Mouse (Mus musculus) liver, embryonic 16.5 days (tissue): ENCODE measurements around the gene Efl1. TPM values are rescaled to one million over a fixed set of nuclear protein-coding genes. Genes with fewer than 3 reads are reported as not detected.
A peak's percentile ranks its signal among the peaks of the same experiment; 100 is the strongest.
"Not testable (repeated sequence)": the region's sequence is repeated elsewhere in the genome, so short reads cannot be mapped to it uniquely, and the experiment has no call there.

Experiments used
- ATAC-seq: fragments of 200-750 bp; cut with Nextera tagmentation; 2 replicates; pipeline ENCODE4 v1.8.0; 2017; ENCODE audit warnings: low read depth, mild to moderate bottlenecking, moderate number of reproducible peaks, moderate library complexity
- H3K27ac ChIP-seq: fragments of 300-500 bp; sonication (generic); 2 replicates; pipeline ENCODE4 v1.5.1; 2014; ENCODE audit warnings: mild to moderate bottlenecking, low read length
- H3K27me3 ChIP-seq: fragments of 300-500 bp; sonication (generic); 2 replicates; pipeline ENCODE4 v1.6.1; 2014; ENCODE audit warnings: low read depth, low read length, mixed read lengths; ENCODE audit not compliant: control insufficient read depth, insufficient read depth
- H3K36me3 ChIP-seq: fragments of 300-500 bp; sonication (generic); 2 replicates; pipeline ENCODE4 v1.6.1; 2014; ENCODE audit warnings: mild to moderate bottlenecking; ENCODE audit not compliant: control insufficient read depth, insufficient read depth
- H3K4me1 ChIP-seq: fragments of 300-500 bp; sonication (generic); 2 replicates; pipeline ENCODE4 v1.6.1; 2014; ENCODE audit warnings: low read depth, low read length, mixed read lengths; ENCODE audit not compliant: control insufficient read depth
- H3K4me2 ChIP-seq: fragments of 300-500 bp; sonication (generic); 2 replicates; pipeline ENCODE4 v1.6.1; 2014; ENCODE audit warnings: low read depth, low read length, mixed read lengths
- H3K4me3 ChIP-seq: fragments of 300-500 bp; sonication (generic); 2 replicates; pipeline ENCODE4 v1.5.1; 2014; ENCODE audit warnings: low read depth, mild to moderate bottlenecking, low read length
- H3K9ac ChIP-seq: fragments of 300-500 bp; sonication (generic); 2 replicates; pipeline ENCODE4 v1.6.1; 2014; ENCODE audit warnings: low read depth, low read length
- H3K9me3 ChIP-seq: fragments of 300-500 bp; sonication (generic); replicated peaks from 2 replicates; pipeline ENCODE4 v1.6.1; 2016; ENCODE audit warnings: low read length; ENCODE audit not compliant: control insufficient read depth
- WGBS: fragments of 180-500 bp; shearing (Covaris S2); extraction: QIAGEN DNeasy Blood & Tissue Kit; methylation state at CpG from one replicate; pipeline ENCODE4 v1.1.7; 2014; ENCODE audit not compliant: insufficient replicate concordance; 5-methylcytosine and 5-hydroxymethylcytosine counted together
- polyA plus RNA-seq: library from polyadenylated mRNA; unstranded; fragments of >200 nt; fragmentation: Nextera tagmentation; extraction: Ambion mirVana; gene quantifications from 2 replicates; pipeline ENCODE4 v1.2.1, GENCODE M21; 2015

The Efl1 gene
- polyA plus RNA-seq, 1 experiment from 2014 or later: 8.0 TPM

- Histone ChIP-seq H3K27me3 (no peaks in the 10 kb centered on the region), H3K9me3 (no peaks in the 10 kb centered on the region), H3K27ac (no peak overlapping the region), H3K36me3 (no peaks in the 10 kb centered on the region), H3K4me1 (no peaks in the 10 kb centered on the region), H3K4me3 (no peak overlapping the region), H3K4me2 (no peak overlapping the region), H3K9ac (no peak overlapping the region)
- 72% methylated on average over 7 of the region's 7 CpGs for WGBS
- peak; percentile 58 for ATAC-seq
Measured at GRCm38 (mm10) chr7:82723151-82723871, 74.9 kb downstream of the Efl1 start.

DNA sequence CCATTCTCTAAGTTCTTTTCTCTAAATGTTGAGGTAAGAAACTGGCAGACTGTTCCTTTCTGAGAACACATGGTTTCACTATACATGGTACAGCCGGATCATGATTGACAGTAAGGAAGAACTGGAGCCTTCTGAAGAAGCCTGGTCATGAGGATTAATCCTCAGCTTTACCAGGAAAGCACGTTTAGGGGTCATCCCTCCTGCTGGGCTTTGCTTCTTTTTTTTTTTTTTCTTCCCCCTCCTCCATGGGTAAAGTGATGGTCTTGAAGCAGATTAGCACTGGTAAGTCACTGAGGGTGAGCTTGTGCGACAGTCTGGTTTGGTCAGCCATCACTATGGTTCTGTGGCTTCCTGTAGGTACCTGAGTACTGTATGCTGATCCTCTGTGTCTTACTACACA lies 76.1 kb downstream of the Efl1 start:
- H3K4me1 ChIP-seq: no peaks in the 10 kb centered on the region
- H3K27me3 ChIP-seq: no peaks in the 10 kb centered on the region
- 60% methylated on average over 3 of the region's 3 CpGs for WGBS
- no peak overlapping the region for H3K27ac ChIP-seq
- H3K9ac ChIP-seq: no peak overlapping the region
- no peak for ATAC-seq
- no peak overlapping the region for H3K4me2 ChIP-seq
- H3K9me3 ChIP-seq: no peaks in the 10 kb centered on the region
- no peaks in the 10 kb centered on the region for H3K36me3 ChIP-seq
- no peak overlapping the region for H3K4me3 ChIP-seq

- Histone ChIP-seq H3K27ac (no peak overlapping the region), H3K36me3 (no peaks in the 10 kb centered on the region), H3K4me1 (no peaks in the 10 kb centered on the region), H3K9me3 (no peaks in the 10 kb centered on the region), H3K9ac (no peak overlapping the region), H3K4me3 (no peak overlapping the region), H3K27me3 (no peaks in the 10 kb centered on the region), H3K4me2 (no peak overlapping the region)
- WGBS: 69% methylated on average over 5 of the region's 5 CpGs
- no peak for ATAC-seq
Measured at GRCm38 (mm10) chr7:82725006-82725636, 76.7 kb downstream of the Efl1 start.

GRCm38 (mm10) chr7:82725741-82726450 lies 77.5 kb downstream of the Efl1 start:
- 74% methylated on average over 14 of the region's 14 CpGs for WGBS
- H3K4me2 ChIP-seq: no peak overlapping the region
- no peaks in the 10 kb centered on the region for H3K9me3 ChIP-seq
- H3K27me3 ChIP-seq: no peaks in the 10 kb centered on the region
- no peak overlapping the region for H3K4me3 ChIP-seq
- H3K36me3 ChIP-seq: no peaks in the 10 kb centered on the region
- H3K4me1 ChIP-seq: no peaks in the 10 kb centered on the region
- H3K9ac ChIP-seq: no peak overlapping the region
- no peak for ATAC-seq
- no peak overlapping the region for H3K27ac ChIP-seq

GRCm38 (mm10) chr7:82727066-82727465 lies 78.7 kb downstream of the Efl1 start:
- Histone ChIP-seq H3K4me2 (no peak overlapping the region), H3K4me3 (no peak overlapping the region), H3K27ac (no peak overlapping the region), H3K4me1 (no peaks in the 10 kb centered on the region), H3K27me3 (no peaks in the 10 kb centered on the region), H3K9ac (no peak overlapping the region), H3K36me3 (no peaks in the 10 kb centered on the region), H3K9me3 (no peaks in the 10 kb centered on the region)
- WGBS: 63% methylated on average over 5 of the region's 5 CpGs
- ATAC-seq: no peak

GRCm38 (mm10) chr7:82729009-82729408 lies 80.6 kb downstream of the Efl1 start:
- not testable (repeated sequence) for H3K4me1 ChIP-seq, H3K4me3 ChIP-seq, H3K36me3 ChIP-seq, H3K27me3 ChIP-seq, H3K4me2 ChIP-seq, H3K9me3 ChIP-seq, H3K9ac ChIP-seq, ATAC-seq, H3K27ac ChIP-seq
- 78% methylated on average over 6 of the region's 8 CpGs for WGBS

DNA sequence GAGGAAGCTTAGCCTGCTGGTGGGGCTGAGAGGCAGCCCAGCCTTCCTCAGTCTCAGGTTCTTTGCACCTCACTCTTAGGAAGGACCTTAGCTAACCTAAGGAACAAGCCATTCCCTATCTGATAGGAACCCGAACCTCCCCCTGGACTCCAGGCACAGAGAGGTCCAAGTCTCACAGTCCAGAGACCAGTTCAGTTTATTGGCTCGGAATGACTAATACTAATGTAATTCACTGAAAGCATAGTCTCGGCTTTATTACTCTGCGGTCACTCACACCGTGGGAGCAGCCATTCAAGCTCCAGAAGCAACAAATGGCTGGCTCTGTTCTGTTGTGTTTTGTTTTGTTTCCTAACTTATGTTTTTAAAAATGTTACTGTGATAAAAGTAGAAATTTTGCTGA lies 84.7 kb downstream of the Efl1 start:
- Histone ChIP-seq H3K27me3 (no peaks in the 10 kb centered on the region), H3K4me3 (no peak overlapping the region), H3K36me3 (peaks cover 2% of the 10 kb centered on the region; the same call in 1 of the 2 replicates), H3K27ac (no peak overlapping the region), H3K9me3 (no peaks in the 10 kb centered on the region), H3K4me1 (no peaks in the 10 kb centered on the region), H3K4me2 (no peak overlapping the region), H3K9ac (no peak overlapping the region)
- WGBS: 76% methylated on average over 5 of the region's 5 CpGs
- ATAC-seq: no peak

DNA sequence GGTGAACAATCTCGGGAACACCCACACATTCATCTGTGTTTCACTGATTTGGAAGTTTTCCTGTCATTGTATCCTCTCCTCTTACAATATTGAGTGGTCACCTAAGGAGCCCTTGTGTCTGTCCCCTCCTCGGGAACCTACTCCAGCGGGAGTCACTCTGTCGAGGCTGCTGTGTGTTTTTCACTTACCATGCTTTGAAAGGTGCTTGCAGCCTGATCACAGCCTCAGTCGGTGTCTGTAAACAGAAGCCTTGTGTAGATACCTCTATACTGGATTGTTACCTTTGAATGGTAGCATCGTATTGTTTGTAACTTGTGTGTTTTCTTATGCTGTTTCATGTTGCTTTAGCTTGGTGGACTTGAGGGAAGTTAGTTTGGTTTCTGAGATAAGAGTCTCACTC lies 85.6 kb downstream of the Efl1 start:
- Histone ChIP-seq H3K36me3 (peaks cover 2% of the 10 kb centered on the region; the same call in 1 of the 2 replicates), H3K4me3 (no peak overlapping the region), H3K27ac (no peak overlapping the region), H3K9me3 (no peaks in the 10 kb centered on the region), H3K27me3 (no peaks in the 10 kb centered on the region), H3K4me1 (no peaks in the 10 kb centered on the region), H3K4me2 (no peak overlapping the region), H3K9ac (no peak overlapping the region)
- 47% methylated on average over 6 of the region's 6 CpGs for WGBS
- ATAC-seq: no peak
